Mouse (Mus musculus) E14TG2a.4 (cell line): ENCODE results near the gene Ctdsp1.

Experiments
- CTCF ChIP-seq: conservative IDR thresholded peaks from 2 replicates; pipeline ENCODE4 v1.5.1; 2014; ENCODE audit warnings: low read length
- POU5F1 ChIP-seq: IDR thresholded peaks from 2 replicates; pipeline ENCODE4 v1.6.1; 2014; ENCODE audit warnings: low read length, borderline replicate concordance

- TF ChIP-seq CTCF (no peak; the same call in 1 of the 2 replicates), POU5F1 (no peak)
These were observed 4.5 kb upstream of the Ctdsp1 start for GRCm38 (mm10) chr1:74386714-74387385.
